Mouse (Mus musculus): ENCODE measurements around the gene Dctn2. TPM values are rescaled to one million over a fixed set of nuclear protein-coding genes. Genes with fewer than 3 reads are reported as not detected.

Gene Dctn2
- total and polyA plus RNA-seq, 2 experiments from 2014 or later, result 154 to 197 TPM

GRCm38 (mm10) chr10:127286730-127287129, 20.6 kb downstream of the Dctn2 start:
- TF ChIP-seq EP300 (IDR thresholded peaks at IDR 0.05; ENCODE audit: low read depth) (no peak), CTCF (IDR thresholded peaks at IDR 0.05; ENCODE audit: low read depth) (no peak)

GRCm38 (mm10) chr10:127287271-127287935, 21.2 kb downstream of the Dctn2 start:
- no peak for ATAC-seq (ENCODE audit: insufficient read depth, low read depth)
- Histone ChIP-seq H3K9ac (replicated peaks; ENCODE audit: low read depth, low read length) (peak overlapping the region; percentile 71), H3K27ac (ENCODE audit: low read depth) (peak overlapping the region; percentile 99), H3K4me2 (ENCODE audit: low read depth, low read length) (peak overlapping the region; percentile 70), H3K27me3 (ENCODE audit: control insufficient read depth, insufficient read depth, low read length) (no peaks in the 10 kb centered on the region), H3K9me3 (replicated peaks; ENCODE audit: control insufficient read depth, low read length) (no peaks in the 10 kb centered on the region), H3K36me3 (replicated peaks; ENCODE audit: control insufficient read depth, insufficient read depth, low read length) (peaks cover 49% of the 10 kb centered on the region), H3K4me3 (ENCODE audit: low read depth, low read length) (peak overlapping the region; percentile 74), H3K4me1 (ENCODE audit: control insufficient read depth, insufficient read depth) (peaks cover 29% of the 10 kb centered on the region)
- TF ChIP-seq EP300 (IDR thresholded peaks at IDR 0.05; ENCODE audit: low read depth) (no peak), CTCF (IDR thresholded peaks at IDR 0.05; ENCODE audit: low read depth) (no peak)
- 65% methylated on average over 15 of the region's 15 CpGs for WGBS
- peak; percentile 18 for DNase-seq (ENCODE audit: low spot score)

More at GRCm38 (mm10) chr10:127286730-127287129, 20.6 kb downstream of the Dctn2 start:
- 67% methylated on average over 7 of the region's 7 CpGs for WGBS
- DNase-seq (ENCODE audit: low spot score) (no peak), ATAC-seq (ENCODE audit: insufficient read depth, low read depth) (no peak)
- no peak overlapping the region for H3K9ac ChIP-seq (replicated peaks; ENCODE audit: low read depth, low read length)
- no peaks in the 10 kb centered on the region for H3K27me3 ChIP-seq (ENCODE audit: control insufficient read depth, insufficient read depth, low read length)
- peaks cover 56% of the 10 kb centered on the region for H3K36me3 ChIP-seq (replicated peaks; ENCODE audit: control insufficient read depth, insufficient read depth, low read length)
- H3K27ac ChIP-seq (ENCODE audit: low read depth), result no peak overlapping the region
- H3K4me2 ChIP-seq (ENCODE audit: low read depth, low read length), result no peak overlapping the region
- H3K4me3 ChIP-seq (ENCODE audit: low read depth, low read length), result no peak overlapping the region
- H3K4me1 ChIP-seq (ENCODE audit: control insufficient read depth, insufficient read depth), result peaks cover 22% of the 10 kb centered on the region
- H3K9me3 ChIP-seq (replicated peaks; ENCODE audit: control insufficient read depth, low read length), result no peaks in the 10 kb centered on the region

- peaks cover 44% of the 10 kb centered on the region for H3K36me3 ChIP-seq (replicated peaks; ENCODE audit: control insufficient read depth, insufficient read depth, low read length)
- 2% methylated on average over 3 of the region's 3 CpGs for WGBS
- no peaks in the 10 kb centered on the region for H3K27me3 ChIP-seq (ENCODE audit: control insufficient read depth, insufficient read depth, low read length)
- DNase-seq (ENCODE audit: low spot score) (no peak), ATAC-seq (ENCODE audit: insufficient read depth, low read depth) (no peak)
- H3K4me1 ChIP-seq (ENCODE audit: control insufficient read depth, insufficient read depth), result peaks cover 34% of the 10 kb centered on the region
- TF ChIP-seq CTCF (IDR thresholded peaks at IDR 0.05; ENCODE audit: low read depth) (no peak), EP300 (IDR thresholded peaks at IDR 0.05; ENCODE audit: low read depth) (no peak)
- no peaks in the 10 kb centered on the region for H3K9me3 ChIP-seq (replicated peaks; ENCODE audit: control insufficient read depth, low read length)
- peak overlapping the region; percentile 74 for H3K4me3 ChIP-seq (ENCODE audit: low read depth, low read length)
- peak overlapping the region; percentile 99 for H3K27ac ChIP-seq (ENCODE audit: low read depth)
- H3K4me2 ChIP-seq (ENCODE audit: low read depth, low read length), result peak overlapping the region; percentile 70
- H3K9ac ChIP-seq (replicated peaks; ENCODE audit: low read depth, low read length), result peak overlapping the region; percentile 71
These were observed 21.7 kb downstream of the Dctn2 start for GRCm38 (mm10) chr10:127287936-127288293.

GRCm38 (mm10) chr10:127288328-127288799, 22.2 kb downstream of the Dctn2 start:
- Histone ChIP-seq H3K4me1 (ENCODE audit: control insufficient read depth, insufficient read depth) (peaks cover 37% of the 10 kb centered on the region), H3K27me3 (ENCODE audit: control insufficient read depth, insufficient read depth, low read length) (no peaks in the 10 kb centered on the region), H3K4me3 (ENCODE audit: low read depth, low read length) (peak overlapping the region; percentile 74), H3K36me3 (replicated peaks; ENCODE audit: control insufficient read depth, insufficient read depth, low read length) (peaks cover 40% of the 10 kb centered on the region), H3K9me3 (replicated peaks; ENCODE audit: control insufficient read depth, low read length) (no peaks in the 10 kb centered on the region), H3K9ac (replicated peaks; ENCODE audit: low read depth, low read length) (peak overlapping the region; percentile 71), H3K27ac (ENCODE audit: low read depth) (peak overlapping the region; percentile 99), H3K4me2 (ENCODE audit: low read depth, low read length) (peak overlapping the region; percentile 70)
- peak; percentile 74 for DNase-seq (ENCODE audit: low spot score)
- WGBS, result 1% methylated on average over 16 of the region's 28 CpGs
- peak; percentile 36; the same call in 1 of the 2 replicates for TF ChIP-seq EP300 (IDR thresholded peaks at IDR 0.05; ENCODE audit: low read depth)
- TF ChIP-seq CTCF (IDR thresholded peaks at IDR 0.05; ENCODE audit: low read depth), result no peak
- ATAC-seq (ENCODE audit: insufficient read depth, low read depth), result no peak; the same call in 1 of the 2 replicates

GRCm38 (mm10) chr10:127288800-127289572, 22.8 kb downstream of the Dctn2 start, which contains the start of gene Mbd6:
TSS of gene Mbd6 (minus strand) at chr10:127289018.
- peaks cover 39% of the 10 kb centered on the region for H3K4me1 ChIP-seq (ENCODE audit: control insufficient read depth, insufficient read depth)
- 0% methylated on average over 23 of the region's 65 CpGs for WGBS
- peak within 1 kb of the TSS; percentile 74 for H3K4me3 ChIP-seq (ENCODE audit: low read depth, low read length)
- DNase-seq (ENCODE audit: low spot score), result peak; percentile 89
- H3K36me3 ChIP-seq (replicated peaks; ENCODE audit: control insufficient read depth, insufficient read depth, low read length), result peaks cover 39% of the 10 kb centered on the region
- H3K27me3 ChIP-seq (ENCODE audit: control insufficient read depth, insufficient read depth, low read length), result no peaks in the 10 kb centered on the region
- peak within 1 kb of the TSS; percentile 99 for H3K27ac ChIP-seq (ENCODE audit: low read depth)
- TF ChIP-seq CTCF (IDR thresholded peaks at IDR 0.05; ENCODE audit: low read depth), result no peak
- no peak for TF ChIP-seq EP300 (IDR thresholded peaks at IDR 0.05; ENCODE audit: low read depth)
- peak; percentile 47 for ATAC-seq (ENCODE audit: insufficient read depth, low read depth)
- no peaks in the 10 kb centered on the region for H3K9me3 ChIP-seq (replicated peaks; ENCODE audit: control insufficient read depth, low read length)
- H3K9ac ChIP-seq (replicated peaks; ENCODE audit: low read depth, low read length), result peak within 1 kb of the TSS; percentile 71
- peak within 1 kb of the TSS; percentile 70 for H3K4me2 ChIP-seq (ENCODE audit: low read depth, low read length)

All from heart, postnatal 0 days (tissue).